Mouse (Mus musculus): ENCODE results near the gene Ubr7. TPM values are rescaled to one million over a fixed set of nuclear protein-coding genes. Genes with fewer than 3 reads are reported as not detected.

The Ubr7 gene
- 9.1 and 13.0 TPM in 2 replicates for polyA plus RNA-seq (2012; ENCODE audit: low replicate concordance)

GRCm38 (mm10) chr12:102757689-102758402, at the start of gene Ubr7, which contains the start of the genes Gm28051 and Gon7:
Ubr7 (plus strand) TSS chr12:102757967.
Gm28051 (minus strand) TSS chr12:102757765.
Gon7 (minus strand) TSS chr12:102757803.

GRCm38 (mm10) chr12:102743589-102744574, 13.9 kb upstream of the Ubr7 start, which contains the start of the genes Moap1 and Tmem251:
Moap1 (minus strand) TSS chr12:102743661.
Tmem251 (plus strand) TSS chr12:102743762.

GRCm38 (mm10) chr12:102758403-102758756, 613 bp downstream of the Ubr7 start, which contains the start of gene Gm20604:
Gm20604 (minus strand) TSS chr12:102758672.

Other genes with a start within 250 kb of the Ubr7 start
- gene Chga, start 203.0 kb upstream of the Ubr7 start, polyA plus RNA-seq (2012; ENCODE audit: low replicate concordance), result 0.07 TPM in 1 of 2 replicates, not detected in the other
- 26.0 and 34.0 TPM in 2 replicates for gene Itpk1, start 53.0 kb upstream of the Ubr7 start, polyA plus RNA-seq (2012; ENCODE audit: low replicate concordance)
- 0.67 and 1.6 TPM in 2 replicates for gene Moap1, start 14.3 kb upstream of the Ubr7 start, polyA plus RNA-seq (2012; ENCODE audit: low replicate concordance)
- 2.1 and 2.4 TPM in 2 replicates for gene Tmem251, start 14.2 kb upstream of the Ubr7 start, polyA plus RNA-seq (2012; ENCODE audit: low replicate concordance)
- 0.90 and 9.3 TPM in 2 replicates for gene Gm28051, start 202 bp upstream of the Ubr7 start, polyA plus RNA-seq (2012; ENCODE audit: low replicate concordance)
- gene Gon7, start 164 bp upstream of the Ubr7 start, polyA plus RNA-seq (2012; ENCODE audit: low replicate concordance), result 5.5 and 9.2 TPM in 2 replicates
- gene Gm20604, start 705 bp downstream of the Ubr7 start, polyA plus RNA-seq (2012; ENCODE audit: low replicate concordance), result 0.77 and 0.86 TPM in 2 replicates
- gene Btbd7, start 120.5 kb downstream of the Ubr7 start, polyA plus RNA-seq (2012; ENCODE audit: low replicate concordance), result 4.1 and 4.4 TPM in 2 replicates
- not detected in 2 replicates for gene Cox8c, start 141.3 kb downstream of the Ubr7 start, polyA plus RNA-seq (2012; ENCODE audit: low replicate concordance)
- gene Unc79, start 190.9 kb downstream of the Ubr7 start, polyA plus RNA-seq (2012; ENCODE audit: low replicate concordance), result not detected in 2 replicates